Mouse (Mus musculus) adipocyte (in vitro differentiated cells): ENCODE measurements around the gene Skp2.
A peak's percentile ranks its signal among the peaks of the same experiment; 100 is the strongest.

Experiments used
- DNase-seq: peaks from one replicate; pipeline ENCODE4 v3.0.0-alpha.2; 2016; ENCODE audit warnings: low spot score

Skp2 gene

GRCm38 (mm10) chr15:9074671-9075070 is 80.6 kb downstream of the Skp2 start:
- peak; percentile 51 for DNase-seq

- peak; percentile 31 for DNase-seq
These were observed 81.1 kb downstream of the Skp2 start for GRCm38 (mm10) chr15:9074139-9074538.

- no peak for DNase-seq
These were observed 81.5 kb downstream of the Skp2 start for GRCm38 (mm10) chr15:9073684-9074083.

- DNase-seq: no peak
These were observed 82.1 kb downstream of the Skp2 start for GRCm38 (mm10) chr15:9073067-9073608.

- DNase-seq: peak; percentile 65
These were observed 82.6 kb downstream of the Skp2 start for GRCm38 (mm10) chr15:9072630-9073029.

GRCm38 (mm10) chr15:9071556-9072544 is 83.4 kb downstream of the Skp2 start:
- DNase-seq: peak; percentile 58

- peak; percentile 100 for DNase-seq
These were observed 84.2 kb downstream of the Skp2 start, which contains the start of gene Nadk2 for GRCm38 (mm10) chr15:9070912-9071555. Gene Nadk2, plus strand, starts transcription at chr15:9071260.

GRCm38 (mm10) chr15:9070353-9070752 is 84.9 kb downstream of the Skp2 start:
- DNase-seq: peak; percentile 59

GRCm38 (mm10) chr15:9068881-9069280 is 86.3 kb downstream of the Skp2 start:
- DNase-seq: no peak
